Mouse (Mus musculus): ENCODE data around the gene Ddr1. TPM values are rescaled to one million over a fixed set of nuclear protein-coding genes. Genes with fewer than 3 reads are reported as not detected.
A peak's percentile ranks its signal among the peaks of the same experiment; 100 is the strongest.

Gene Ddr1
- polyA plus RNA-seq, 1 experiment: 46.8 TPM

GRCm38 (mm10) chr17:35725286-35726232 is 21.1 kb upstream of the Ddr1 start:
- DNase-seq (ENCODE audit: extremely low spot score in 1 of 2, low spot score in 1 of 2): peak; percentile 75 to 95

- DNase-seq (ENCODE audit: extremely low spot score in 1 of 2, low spot score in 1 of 2): no peak
These were observed 17.3 kb upstream of the Ddr1 start for GRCm38 (mm10) chr17:35721676-35722075.

GRCm38 (mm10) chr17:35720340-35720727 is 15.9 kb upstream of the Ddr1 start:
- DNase-seq (ENCODE audit: extremely low spot score in 1 of 2, low spot score in 1 of 2): peak in 1 of 2 experiments; percentile 71

- no peak for DNase-seq (ENCODE audit: extremely low spot score in 1 of 2, low spot score in 1 of 2)
These were observed 15.4 kb upstream of the Ddr1 start for GRCm38 (mm10) chr17:35719616-35720339.

GRCm38 (mm10) chr17:35717080-35717479 is 12.7 kb upstream of the Ddr1 start:
- no peak for DNase-seq (ENCODE audit: extremely low spot score in 1 of 2, low spot score in 1 of 2)

- no peak for DNase-seq (ENCODE audit: extremely low spot score in 1 of 2, low spot score in 1 of 2)
These were observed 11.7 kb upstream of the Ddr1 start for GRCm38 (mm10) chr17:35716114-35716513.

GRCm38 (mm10) chr17:35710705-35711347 is 6.4 kb upstream of the Ddr1 start:
- no peak for DNase-seq (ENCODE audit: extremely low spot score in 1 of 2, low spot score in 1 of 2)

GRCm38 (mm10) chr17:35708611-35709010 is 4.2 kb upstream of the Ddr1 start:
- no peak for DNase-seq (ENCODE audit: extremely low spot score in 1 of 2, low spot score in 1 of 2)

- DNase-seq (ENCODE audit: extremely low spot score in 1 of 2, low spot score in 1 of 2): no peak
These were observed 3.5 kb upstream of the Ddr1 start for GRCm38 (mm10) chr17:35707929-35708328.

GRCm38 (mm10) chr17:35705836-35706235 is 1.4 kb upstream of the Ddr1 start:
- DNase-seq (ENCODE audit: extremely low spot score in 1 of 2, low spot score in 1 of 2): no peak

GRCm38 (mm10) chr17:35703751-35704271 is 610 bp downstream of the Ddr1 start:
- DNase-seq (ENCODE audit: extremely low spot score in 1 of 2, low spot score in 1 of 2): no peak

- DNase-seq (ENCODE audit: extremely low spot score in 1 of 2, low spot score in 1 of 2): no peak
These were observed 1.4 kb downstream of the Ddr1 start for GRCm38 (mm10) chr17:35703065-35703464.

- DNase-seq (ENCODE audit: extremely low spot score in 1 of 2, low spot score in 1 of 2): no peak
These were observed 1.8 kb downstream of the Ddr1 start for GRCm38 (mm10) chr17:35702605-35703004.

- no peak for DNase-seq (ENCODE audit: extremely low spot score in 1 of 2, low spot score in 1 of 2)
These were observed 2.4 kb downstream of the Ddr1 start for GRCm38 (mm10) chr17:35701978-35702461.

GRCm38 (mm10) chr17:35701203-35701977 is 3.0 kb downstream of the Ddr1 start:
- no peak for DNase-seq (ENCODE audit: extremely low spot score in 1 of 2, low spot score in 1 of 2)

GRCm38 (mm10) chr17:35700371-35700961 is 4.0 kb downstream of the Ddr1 start:
- DNase-seq (ENCODE audit: extremely low spot score in 1 of 2, low spot score in 1 of 2): peak in 1 of 2 experiments; percentile 81

GRCm38 (mm10) chr17:35699919-35700318 is 4.5 kb downstream of the Ddr1 start:
- peak; percentile 50 to 69 for DNase-seq (ENCODE audit: extremely low spot score in 1 of 2, low spot score in 1 of 2)

- no peak for DNase-seq (ENCODE audit: extremely low spot score in 1 of 2, low spot score in 1 of 2)
These were observed 5.9 kb downstream of the Ddr1 start for GRCm38 (mm10) chr17:35698501-35698883.

GRCm38 (mm10) chr17:35697759-35698500 is 6.5 kb downstream of the Ddr1 start:
- DNase-seq (ENCODE audit: extremely low spot score in 1 of 2, low spot score in 1 of 2): peak; percentile 53 to 75
